Mouse (Mus musculus) splenic B cell, adult 2 months (primary cell): ENCODE measurements around the gene Ranbp17.

Experiments
- DNase-seq: peaks from one replicate; pipeline ENCODE4 v3.0.0-alpha.2; 2011; ENCODE audit warnings: low read depth, low spot score
- H3K27me3 ChIP-seq: 2 replicates; pipeline ENCODE4 v1.6.1; 2012; ENCODE audit warnings: mild to moderate bottlenecking, low read length, moderate library complexity, mixed read lengths; ENCODE audit not compliant: control insufficient read depth, poor library complexity, insufficient read depth, severe bottlenecking
- H3K36me3 ChIP-seq: 2 replicates; pipeline ENCODE4 v1.6.1; 2012; ENCODE audit warnings: mild to moderate bottlenecking, low read length, moderate library complexity, mixed read lengths; ENCODE audit not compliant: control insufficient read depth, poor library complexity, insufficient read depth, severe bottlenecking

The Ranbp17 gene

GRCm38 (mm10) chr11:33513376-33513991 lies at the start of gene Ranbp17:
Gene Ranbp17 (minus strand): TSS chr11:33513746.
- no peak for DNase-seq
- Histone ChIP-seq H3K36me3 (no peaks in the 10 kb centered on the region), H3K27me3 (0 out of 2 replicates have a peak, but pooled peaks cover 4% of the 10 kb centered on the region)

- Histone ChIP-seq H3K36me3 (no peaks in the 10 kb centered on the region), H3K27me3 (no peaks in the 10 kb centered on the region)
- no peak for DNase-seq
These were observed 40.6 kb upstream of the Ranbp17 start for GRCm38 (mm10) chr11:33554123-33554522.

- no peak for DNase-seq
These were observed 37.5 kb upstream of the Ranbp17 start for GRCm38 (mm10) chr11:33550861-33551560.

GRCm38 (mm10) chr11:33547386-33547785 lies 33.8 kb upstream of the Ranbp17 start:
- no peak for DNase-seq
- no peaks in the 10 kb centered on the region for H3K36me3 ChIP-seq
- no peaks in the 10 kb centered on the region for H3K27me3 ChIP-seq

More at GRCm38 (mm10) chr11:33550861-33551560, 37.5 kb upstream of the Ranbp17 start:
- Histone ChIP-seq H3K36me3 (no peaks in the 10 kb centered on the region), H3K27me3 (no peaks in the 10 kb centered on the region)

- Histone ChIP-seq H3K27me3 (no peaks in the 10 kb centered on the region), H3K36me3 (no peaks in the 10 kb centered on the region)
- DNase-seq, result no peak
These were observed 31.4 kb upstream of the Ranbp17 start for GRCm38 (mm10) chr11:33544945-33545344.

GRCm38 (mm10) chr11:33544121-33544520 lies 30.6 kb upstream of the Ranbp17 start:
- H3K36me3 ChIP-seq, result no peaks in the 10 kb centered on the region
- no peak for DNase-seq

GRCm38 (mm10) chr11:33537390-33538125 lies 24.0 kb upstream of the Ranbp17 start:
- Histone ChIP-seq H3K36me3 (no peaks in the 10 kb centered on the region), H3K27me3 (no peaks in the 10 kb centered on the region)
- no peak for DNase-seq

More at GRCm38 (mm10) chr11:33544121-33544520, 30.6 kb upstream of the Ranbp17 start:
- H3K27me3 ChIP-seq, result no peaks in the 10 kb centered on the region

GRCm38 (mm10) chr11:33536636-33537035 lies 23.1 kb upstream of the Ranbp17 start:
- H3K27me3 ChIP-seq, result no peaks in the 10 kb centered on the region
- DNase-seq, result no peak
- no peaks in the 10 kb centered on the region for H3K36me3 ChIP-seq

GRCm38 (mm10) chr11:33534541-33534940 lies 21.0 kb upstream of the Ranbp17 start:
- no peak for DNase-seq
- H3K27me3 ChIP-seq, result no peaks in the 10 kb centered on the region
- H3K36me3 ChIP-seq, result no peaks in the 10 kb centered on the region

- Histone ChIP-seq H3K27me3 (no peaks in the 10 kb centered on the region), H3K36me3 (no peaks in the 10 kb centered on the region)
- no peak for DNase-seq
These were observed 20.0 kb upstream of the Ranbp17 start for GRCm38 (mm10) chr11:33533577-33533976.

- no peaks in the 10 kb centered on the region for H3K27me3 ChIP-seq
- H3K36me3 ChIP-seq, result no peaks in the 10 kb centered on the region
- DNase-seq, result no peak
These were observed 16.0 kb upstream of the Ranbp17 start for GRCm38 (mm10) chr11:33529576-33529975.

- no peak for DNase-seq
- Histone ChIP-seq H3K36me3 (no peaks in the 10 kb centered on the region), H3K27me3 (0 out of 2 replicates have a peak, but pooled peaks cover 4% of the 10 kb centered on the region)
These were observed 631 bp downstream of the Ranbp17 start for GRCm38 (mm10) chr11:33512854-33513375.

GRCm38 (mm10) chr11:33509401-33509800 lies 4.1 kb downstream of the Ranbp17 start:
- H3K27me3 ChIP-seq, result 0 out of 2 replicates have a peak, but pooled peaks cover 4% of the 10 kb centered on the region
- DNase-seq, result no peak
- H3K36me3 ChIP-seq, result no peaks in the 10 kb centered on the region

- Histone ChIP-seq H3K36me3 (no peaks in the 10 kb centered on the region), H3K27me3 (no peaks in the 10 kb centered on the region)
- DNase-seq, result no peak
These were observed 27.8 kb downstream of the Ranbp17 start for GRCm38 (mm10) chr11:33485746-33486145.

GRCm38 (mm10) chr11:33480410-33480809 lies 33.1 kb downstream of the Ranbp17 start:
- Histone ChIP-seq H3K36me3 (no peaks in the 10 kb centered on the region), H3K27me3 (no peaks in the 10 kb centered on the region)
- no peak for DNase-seq
